Mouse (Mus musculus): Measurements from ENCODE around the gene Ano9.

Ano9 gene

GRCm38 (mm10) chr7:141099911-141100691 lies 17.5 kb downstream of the Ano9 start, which contains the start of gene Sigirr:
Sigirr (minus strand) TSS chr7:141100572.
- peak; percentile 63 to 66 for DNase-seq

GRCm38 (mm10) chr7:141097177-141097576 lies 20.4 kb downstream of the Ano9 start:
- DNase-seq = no peak

GRCm38 (mm10) chr7:141096649-141097056 lies 21.0 kb downstream of the Ano9 start:
- no peak for DNase-seq

- no peak for DNase-seq
Observed at GRCm38 (mm10) chr7:141096021-141096420, 21.6 kb downstream of the Ano9 start.

- no peak for DNase-seq
Observed at GRCm38 (mm10) chr7:141094487-141095205, 23.0 kb downstream of the Ano9 start.

- no peak for DNase-seq
Observed at GRCm38 (mm10) chr7:141093950-141094349, 23.7 kb downstream of the Ano9 start.

- peak; percentile 82 to 88 for DNase-seq
Observed at GRCm38 (mm10) chr7:141092051-141092735, 25.4 kb downstream of the Ano9 start.

GRCm38 (mm10) chr7:141090228-141090627 lies 27.4 kb downstream of the Ano9 start:
- no peak for DNase-seq

GRCm38 (mm10) chr7:141088473-141088872 lies 29.1 kb downstream of the Ano9 start:
- no peak for DNase-seq

GRCm38 (mm10) chr7:141087894-141088293 lies 29.7 kb downstream of the Ano9 start:
- no peak for DNase-seq

GRCm38 (mm10) chr7:141079481-141080449 lies 37.8 kb downstream of the Ano9 start:
- no peak for DNase-seq

GRCm38 (mm10) chr7:141078876-141079275 lies 38.7 kb downstream of the Ano9 start:
- no peak for DNase-seq

GRCm38 (mm10) chr7:141077841-141078240 lies 39.8 kb downstream of the Ano9 start, which contains the start of gene Pkp3:
Pkp3 (plus strand) TSS chr7:141078218.
- DNase-seq = no peak

- no peak for DNase-seq
Observed at GRCm38 (mm10) chr7:141073782-141074181, 43.8 kb downstream of the Ano9 start.

- peak in 1 of 2 experiments; percentile 44 for DNase-seq
Observed at GRCm38 (mm10) chr7:141072017-141072745, 45.4 kb downstream of the Ano9 start.

GRCm38 (mm10) chr7:141070058-141070862 lies 47.3 kb downstream of the Ano9 start:
- peak; percentile 82 to 88 for DNase-seq

- no peak for DNase-seq
Observed at GRCm38 (mm10) chr7:141068351-141068750, 49.3 kb downstream of the Ano9 start.

- DNase-seq = no peak
Observed at GRCm38 (mm10) chr7:141064576-141064975, 53.0 kb downstream of the Ano9 start.

- DNase-seq = no peak
Observed at GRCm38 (mm10) chr7:141064175-141064574, 53.4 kb downstream of the Ano9 start.

GRCm38 (mm10) chr7:141063353-141063752 lies 54.3 kb downstream of the Ano9 start:
- DNase-seq = no peak

All from cerebellum, postnatal 10 days (tissue).